Mouse (Mus musculus): ENCODE results near the gene Bend6.
"Not testable (repeated sequence)": the region's sequence is repeated elsewhere in the genome, so short reads cannot be mapped to it uniquely, and the experiment has no call there.

Bend6 gene

DNA sequence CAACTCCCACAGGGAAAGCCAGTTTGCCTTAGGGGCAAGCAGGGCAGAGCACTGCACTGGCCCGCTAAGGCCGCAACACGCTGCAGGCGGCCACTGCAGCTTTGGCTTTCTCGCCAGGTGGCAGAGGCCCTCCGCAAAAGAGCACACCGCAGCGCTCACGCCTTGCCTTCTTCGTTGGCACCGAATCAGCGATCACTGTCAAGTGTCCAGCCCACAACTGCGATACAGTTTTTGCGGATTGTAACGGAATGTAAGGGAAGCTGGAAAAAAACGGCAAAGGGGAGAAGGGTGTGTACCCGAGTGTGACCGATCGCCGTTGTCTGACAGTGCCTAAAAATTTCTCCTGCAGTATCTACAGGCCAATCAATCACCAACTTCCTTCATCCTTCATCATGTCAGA is 689 bp downstream of the Bend6 start:
- no peak for DNase-seq (ENCODE audit: low spot score)

DNA sequence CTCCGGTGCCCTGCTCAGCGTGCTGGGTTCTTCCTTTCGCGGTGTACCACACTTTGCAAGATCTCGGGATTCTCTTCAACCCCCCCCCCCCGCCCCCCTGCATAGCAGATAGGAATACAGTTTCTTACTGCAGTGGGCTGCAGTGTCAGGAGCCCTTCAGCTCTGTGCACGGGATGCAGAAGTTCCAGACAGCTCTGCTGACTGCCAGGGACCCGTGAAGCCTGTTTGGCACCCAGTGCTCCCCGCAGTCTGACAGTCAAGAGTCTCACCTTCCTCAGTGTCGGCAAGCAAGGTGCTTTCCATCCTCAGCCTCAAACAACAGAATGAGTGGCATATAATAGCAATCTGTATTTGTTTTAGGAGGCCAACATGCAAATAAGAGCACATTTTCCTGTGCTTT is 1.4 kb downstream of the Bend6 start:
- DNase-seq (ENCODE audit: low spot score): no peak

DNA sequence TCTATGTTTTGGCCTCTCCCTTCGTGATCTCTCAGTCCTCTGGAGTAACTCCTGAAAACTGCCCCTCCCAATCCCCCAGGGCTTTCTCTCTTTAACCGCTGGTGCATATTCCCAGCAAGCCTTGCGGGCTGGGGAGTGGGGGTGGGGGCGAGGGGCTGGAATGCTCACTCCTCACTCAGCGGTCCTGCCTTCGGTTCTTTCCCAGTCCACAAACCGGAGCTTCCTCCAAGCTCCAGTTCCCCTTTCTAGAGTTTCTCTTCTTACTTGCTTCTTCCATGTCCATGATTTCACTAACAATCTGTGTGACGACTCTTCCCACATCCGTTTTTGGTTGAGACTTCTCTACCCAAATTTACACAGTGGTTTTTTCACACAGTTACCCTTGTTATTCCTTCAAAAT is 4.0 kb downstream of the Bend6 start:
- no peak for DNase-seq (ENCODE audit: low spot score)

DNA sequence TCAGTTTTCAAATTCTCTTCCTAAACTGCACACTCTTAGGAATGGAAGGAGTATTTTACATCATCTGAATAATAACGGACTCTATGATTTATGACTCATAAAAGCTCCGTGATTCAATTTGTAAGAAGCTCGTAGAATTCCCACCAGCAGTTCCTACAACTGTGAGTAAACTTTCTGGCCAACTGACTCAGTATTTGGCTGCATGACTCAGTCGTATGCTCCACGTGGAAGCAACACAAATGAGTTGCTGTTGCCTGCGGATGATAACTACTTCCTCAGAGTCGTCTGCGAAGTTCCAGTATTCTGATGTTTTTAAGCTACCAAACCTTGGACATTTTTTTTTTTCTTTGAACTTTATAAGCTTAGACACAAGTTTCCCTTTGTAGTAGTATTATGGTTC is 7.4 kb downstream of the Bend6 start:
- peak; percentile 31 for DNase-seq (ENCODE audit: low spot score)

DNA sequence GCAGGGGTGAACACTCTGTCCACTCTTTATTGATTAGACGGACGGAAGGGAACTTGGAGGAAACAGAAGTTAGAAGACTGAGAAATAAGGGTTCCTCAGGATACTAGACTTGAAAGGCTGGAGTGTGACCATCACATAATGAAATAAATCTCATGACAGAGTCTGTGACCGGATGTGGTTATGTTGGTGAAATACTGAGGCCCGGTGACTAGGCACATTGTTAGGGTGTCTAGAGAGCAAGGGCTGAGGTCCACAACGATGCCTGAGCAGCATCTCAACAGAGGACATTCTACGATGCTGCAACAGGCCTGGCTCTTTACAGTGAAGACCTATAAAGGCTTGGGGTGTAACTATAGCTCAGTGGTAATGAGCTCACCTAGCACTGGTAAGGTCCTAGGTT is 9.2 kb downstream of the Bend6 start:
- no peak for DNase-seq (ENCODE audit: low spot score)

DNA sequence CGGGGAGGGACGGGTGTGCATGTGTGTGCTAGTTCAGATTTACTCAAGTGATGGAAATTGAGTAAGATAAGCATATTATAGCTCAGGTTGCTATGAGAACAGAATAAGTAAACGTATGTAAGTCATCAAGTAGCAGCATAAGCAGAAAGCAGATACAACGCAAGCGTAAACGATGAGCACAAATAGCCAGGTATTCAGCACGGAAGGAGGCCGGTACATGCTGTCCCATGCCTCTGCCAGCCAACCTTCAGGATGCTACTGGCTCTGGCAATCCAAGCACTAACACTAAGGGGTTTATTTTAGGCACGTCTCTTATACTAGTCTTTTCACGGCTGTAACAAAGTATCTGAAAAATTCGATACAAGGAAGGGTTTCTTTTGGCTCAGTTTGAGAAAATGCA is 10.2 kb downstream of the Bend6 start:
- DNase-seq (ENCODE audit: low spot score): no peak

DNA sequence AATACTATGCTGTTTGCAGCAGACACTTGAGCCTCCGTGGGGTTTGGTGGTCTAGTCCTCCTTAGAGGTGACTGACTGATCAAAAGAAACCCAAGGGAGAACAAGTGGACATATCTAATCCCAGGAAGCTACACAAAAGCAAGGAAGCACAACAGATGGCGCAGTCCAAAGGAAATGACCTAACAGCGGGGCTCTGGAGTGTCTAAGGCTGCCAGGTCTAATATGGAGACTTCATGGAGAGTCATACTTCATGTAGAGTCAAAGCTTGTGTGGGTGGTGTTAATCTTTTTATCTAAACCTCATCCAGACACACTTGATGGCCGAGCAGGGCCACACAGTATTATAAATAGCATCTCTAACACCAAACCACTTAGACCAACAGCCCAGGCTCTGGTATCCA is 10.9 kb downstream of the Bend6 start:
- DNase-seq (ENCODE audit: low spot score): no peak

DNA sequence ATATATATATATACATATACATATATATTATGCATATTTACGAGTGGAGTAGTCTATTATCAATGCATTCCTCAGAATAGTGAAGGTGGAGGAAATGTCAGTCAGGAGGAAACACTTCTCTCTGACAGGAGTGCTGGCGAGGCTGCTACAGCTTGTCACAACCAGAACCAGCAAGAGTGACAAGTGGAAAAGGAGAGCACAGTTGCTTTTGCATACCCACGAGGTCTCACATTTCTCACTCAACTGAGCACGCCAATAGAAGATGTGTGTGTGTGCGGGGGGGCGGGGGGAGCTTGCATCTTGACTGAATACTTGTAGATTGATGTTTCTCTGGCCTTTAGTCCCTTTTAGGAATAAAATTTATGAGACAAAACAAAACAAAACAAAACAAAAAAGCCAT is 11.5 kb downstream of the Bend6 start:
- no peak for DNase-seq (ENCODE audit: low spot score)

DNA sequence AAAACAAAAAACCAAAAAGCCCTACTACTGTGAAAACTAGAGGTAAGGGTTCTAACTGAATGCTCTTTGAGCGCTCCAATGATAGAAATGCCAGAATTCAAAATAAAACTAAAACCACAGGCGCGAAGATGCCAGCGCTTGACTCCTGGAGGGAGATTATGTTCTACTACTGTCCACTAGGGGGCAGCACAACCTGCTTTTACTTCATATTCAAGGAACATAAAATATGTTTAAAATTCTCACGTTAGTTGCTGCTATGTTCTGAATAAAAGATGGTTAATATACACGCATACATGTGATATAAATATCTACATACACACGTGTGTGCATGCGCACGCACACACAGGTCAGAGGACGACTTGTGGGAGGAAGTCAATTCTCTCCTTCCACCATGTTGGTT is 14.8 kb downstream of the Bend6 start:
- peak; percentile 64 for DNase-seq (ENCODE audit: low spot score)

DNA sequence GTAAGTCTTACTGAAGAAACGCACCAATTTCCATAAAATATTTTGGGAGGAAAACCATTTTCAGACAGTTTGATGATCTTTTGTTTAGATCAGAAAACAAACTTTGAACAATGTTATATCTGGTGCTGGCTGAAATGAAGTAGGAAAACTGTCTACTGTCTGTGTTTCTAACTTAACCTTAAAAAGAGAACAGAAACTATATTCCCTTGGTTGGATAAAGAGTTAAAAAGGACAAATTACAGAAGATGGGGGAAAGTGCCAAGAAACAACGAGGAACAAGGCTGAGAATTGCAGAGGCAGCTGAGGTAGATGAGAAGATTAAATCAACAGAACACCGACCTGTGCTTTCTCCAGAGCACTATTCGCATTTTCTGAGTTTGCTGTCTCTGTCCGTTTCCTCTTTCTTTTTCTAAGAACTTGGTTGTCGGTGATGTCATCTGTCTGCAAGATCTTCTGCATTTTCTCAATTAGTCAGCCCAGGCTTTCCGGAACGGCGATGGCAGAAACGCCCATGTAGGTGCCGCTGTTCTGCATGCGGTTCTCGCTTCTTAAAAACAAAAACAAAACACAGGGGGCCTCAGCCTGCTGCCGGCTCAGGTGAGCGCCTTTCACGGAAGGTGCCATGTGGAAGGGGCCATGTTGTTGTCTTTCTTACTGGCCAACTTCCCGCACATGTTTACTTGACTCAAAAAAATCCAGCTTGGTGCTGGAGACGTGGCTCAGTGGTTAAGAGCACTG is 24.3 kb downstream of the Bend6 start:
- DNase-seq (ENCODE audit: low spot score): peak; percentile 27

DNA sequence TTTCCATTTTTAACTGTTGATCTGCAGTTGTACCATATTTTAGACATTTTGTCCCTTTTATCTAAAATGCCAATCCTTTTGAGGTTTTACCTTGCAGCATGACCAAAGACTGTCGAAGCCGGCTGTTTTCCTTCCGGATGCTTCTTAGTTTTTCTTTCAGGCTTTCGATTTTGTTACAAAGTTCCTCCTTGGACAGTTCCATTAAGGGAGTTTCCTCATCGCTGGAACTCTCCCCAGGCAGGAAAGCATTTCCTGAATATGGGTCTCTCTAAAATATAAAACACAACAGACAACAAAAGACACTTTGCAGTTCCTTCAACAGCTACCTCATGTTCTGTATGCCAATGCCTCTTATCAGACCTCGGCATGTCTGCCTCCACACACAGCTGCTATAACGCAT is 29.4 kb downstream of the Bend6 start:
- DNase-seq (ENCODE audit: low spot score): no peak

DNA sequence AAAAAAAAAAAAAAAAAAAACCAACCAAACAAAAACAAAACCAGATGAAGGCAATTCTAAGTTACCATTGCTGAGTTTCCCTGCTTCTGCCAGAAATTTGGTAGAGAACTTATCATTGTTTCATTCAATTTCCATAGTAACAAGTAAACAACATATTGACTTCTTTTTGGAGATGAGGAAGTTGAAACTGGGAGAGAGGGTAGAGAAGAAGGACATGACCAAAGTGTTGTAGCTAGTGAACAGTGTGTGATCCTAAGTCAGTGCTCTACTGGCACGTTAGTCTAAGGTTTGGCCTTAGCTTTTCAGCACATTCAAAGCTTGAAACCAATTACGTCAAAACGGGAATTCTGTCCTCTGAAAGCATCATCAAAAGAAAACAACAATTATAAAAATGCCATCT is 31.2 kb downstream of the Bend6 start:
- no peak for DNase-seq (ENCODE audit: low spot score)

DNA sequence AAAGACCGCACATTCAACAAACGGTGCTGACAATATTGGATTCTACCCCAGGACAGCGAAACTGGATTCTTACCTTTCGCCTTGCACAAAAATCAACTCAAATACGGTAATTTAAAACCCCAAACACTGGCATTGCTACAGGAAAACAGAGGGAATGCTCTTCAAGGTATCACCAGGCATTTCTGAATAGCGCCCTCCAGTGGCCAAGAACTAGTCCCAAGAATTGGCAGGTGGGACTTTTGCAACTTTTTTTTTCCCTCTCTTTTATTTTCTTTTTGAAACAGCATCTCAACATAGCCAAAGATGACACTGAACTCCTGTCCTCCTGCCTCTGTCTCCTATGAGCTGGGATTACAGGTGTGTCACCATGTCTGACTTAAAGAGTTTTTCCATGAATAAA is 31.9 kb downstream of the Bend6 start:
- DNase-seq (ENCODE audit: low spot score): peak; percentile 12

DNA sequence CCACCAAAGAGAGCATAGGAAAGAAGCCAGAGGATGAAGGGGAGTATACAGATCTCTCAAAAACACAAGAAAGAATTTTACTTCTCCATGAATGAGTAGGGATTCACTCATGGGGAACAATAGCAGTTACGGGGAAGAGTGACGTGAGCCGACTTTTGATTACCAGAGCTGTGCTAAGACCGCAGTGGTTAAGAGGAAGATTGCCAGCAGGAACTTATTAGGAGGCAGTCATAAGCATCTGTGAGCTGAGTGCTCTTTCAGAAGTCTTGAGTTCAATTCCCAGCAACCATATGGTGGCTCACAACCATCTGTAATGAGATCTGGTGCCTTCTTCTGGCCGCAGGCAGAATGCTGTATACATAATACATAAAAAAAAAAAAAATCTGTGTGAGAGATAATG is 34.1 kb downstream of the Bend6 start:
- no peak for DNase-seq (ENCODE audit: low spot score)

DNA sequence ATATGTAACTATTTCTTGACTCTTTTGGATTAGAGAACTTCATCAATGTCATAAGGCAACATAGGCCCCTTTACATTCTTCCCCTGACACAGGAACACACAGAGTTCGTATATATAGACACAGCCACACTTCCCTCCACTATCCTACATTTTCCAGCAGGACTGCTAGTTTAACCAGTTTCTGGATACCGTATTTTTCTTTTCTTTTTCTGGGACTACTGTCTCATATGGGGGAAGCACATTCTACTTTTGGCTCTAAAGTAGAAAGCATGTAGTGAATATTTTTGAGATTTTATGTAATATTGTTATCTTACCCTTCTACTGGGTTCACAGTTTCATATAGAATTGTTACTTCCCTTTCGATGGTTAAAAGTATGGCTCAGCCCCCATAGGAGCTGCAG is 38.2 kb downstream of the Bend6 start:
- DNase-seq (ENCODE audit: low spot score): no peak

DNA sequence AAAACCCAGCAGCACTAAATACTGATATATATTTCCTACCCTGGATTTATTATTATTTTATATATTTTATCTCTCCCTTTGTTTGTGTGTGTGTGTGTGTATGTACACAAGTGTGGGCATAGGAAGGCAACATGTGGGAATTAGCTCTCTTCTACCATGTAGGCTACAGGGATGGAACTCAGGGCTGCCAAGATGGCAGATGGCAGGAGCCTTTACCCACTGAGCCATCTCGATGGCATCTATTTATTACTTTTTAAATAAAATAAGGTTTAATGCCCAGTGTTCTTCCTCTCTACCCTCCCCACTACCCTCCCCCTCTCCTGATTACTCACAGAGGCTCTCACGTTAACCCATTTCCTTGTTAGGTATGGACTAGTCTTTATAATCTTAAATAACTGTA is 38.6 kb downstream of the Bend6 start:
- DNase-seq (ENCODE audit: low spot score): no peak

DNA sequence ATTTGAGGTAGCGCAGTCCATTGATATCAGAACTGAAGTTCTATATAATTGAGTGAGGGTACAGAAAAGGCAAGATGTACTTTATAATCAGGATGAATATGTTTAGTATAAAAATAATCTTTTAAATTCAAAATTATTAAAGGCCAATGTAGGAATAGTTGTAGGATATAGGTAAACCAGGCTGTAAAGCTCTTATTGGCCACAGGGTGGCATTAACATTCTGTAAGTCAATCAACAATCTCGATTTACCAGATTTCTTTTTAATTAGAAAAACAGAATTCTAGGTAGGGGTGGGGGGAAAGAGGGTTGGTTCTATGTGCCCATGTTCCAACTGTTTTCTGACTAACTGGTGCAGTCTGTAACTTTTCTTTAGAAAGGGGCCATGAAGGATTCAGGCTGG is 60.8 kb downstream of the Bend6 start:
- no peak for DNase-seq (ENCODE audit: low spot score)

DNA sequence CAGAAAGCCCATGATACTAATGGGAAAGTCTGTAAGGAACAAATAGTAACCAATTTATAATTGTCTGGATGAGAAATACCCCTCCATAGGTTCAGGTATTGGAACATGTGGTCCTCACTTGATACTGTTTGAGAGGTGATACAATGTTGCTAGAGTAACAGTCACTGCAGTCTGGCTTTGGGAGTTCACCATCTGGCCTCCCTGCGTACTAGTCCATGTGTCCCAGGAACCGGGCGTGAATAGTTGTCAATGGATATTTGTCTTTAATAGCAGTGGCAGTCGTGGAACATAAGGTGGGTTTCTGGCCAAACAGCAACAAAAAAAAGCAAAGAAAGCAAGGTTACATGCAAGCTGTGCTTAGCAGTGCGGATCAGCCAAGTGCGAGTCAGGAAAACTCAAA is 63.8 kb downstream of the Bend6 start:
- no peak for DNase-seq (ENCODE audit: low spot score)

DNA sequence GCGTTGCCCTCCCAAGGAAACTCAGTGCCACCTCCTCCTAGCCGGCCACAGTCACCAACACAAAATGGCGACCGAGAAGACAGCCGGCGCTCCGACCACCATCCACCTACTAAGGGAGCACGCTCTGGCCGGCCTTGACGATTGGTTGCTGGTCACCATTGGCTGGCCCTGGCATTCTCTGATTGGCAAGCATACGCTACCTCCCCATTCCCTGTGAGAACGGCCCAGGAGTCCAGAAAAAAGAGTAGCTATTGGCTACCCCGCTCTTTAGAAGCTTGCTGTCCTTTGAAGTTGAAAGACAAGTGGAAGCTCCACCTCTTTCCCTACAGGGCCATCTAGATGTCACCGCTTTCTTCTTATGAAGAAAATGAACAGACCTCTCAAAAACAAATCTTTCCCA is 68.7 kb downstream of the Bend6 start:
- not testable (repeated sequence) for DNase-seq (ENCODE audit: low spot score)

DNA sequence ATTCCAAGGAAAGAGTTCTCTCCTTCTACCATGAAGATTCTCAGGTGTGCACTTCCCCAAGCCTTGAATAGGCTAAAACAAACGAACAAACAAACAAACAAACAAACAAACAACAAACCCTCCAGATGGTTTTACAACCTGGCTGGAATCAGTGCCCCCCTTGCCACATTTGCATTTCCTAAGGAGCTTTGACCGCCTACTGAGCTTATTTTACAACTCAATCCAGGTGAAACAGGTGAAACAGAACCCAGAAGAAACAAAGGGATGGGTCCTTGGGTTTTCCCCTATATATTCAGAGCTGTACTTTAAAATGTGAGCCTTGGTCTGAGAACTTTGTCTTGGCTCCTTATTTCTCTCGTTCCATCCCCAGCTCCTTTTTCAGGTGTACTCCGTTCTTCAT is 77.0 kb downstream of the Bend6 start:
- no peak for DNase-seq (ENCODE audit: low spot score)

DNA sequence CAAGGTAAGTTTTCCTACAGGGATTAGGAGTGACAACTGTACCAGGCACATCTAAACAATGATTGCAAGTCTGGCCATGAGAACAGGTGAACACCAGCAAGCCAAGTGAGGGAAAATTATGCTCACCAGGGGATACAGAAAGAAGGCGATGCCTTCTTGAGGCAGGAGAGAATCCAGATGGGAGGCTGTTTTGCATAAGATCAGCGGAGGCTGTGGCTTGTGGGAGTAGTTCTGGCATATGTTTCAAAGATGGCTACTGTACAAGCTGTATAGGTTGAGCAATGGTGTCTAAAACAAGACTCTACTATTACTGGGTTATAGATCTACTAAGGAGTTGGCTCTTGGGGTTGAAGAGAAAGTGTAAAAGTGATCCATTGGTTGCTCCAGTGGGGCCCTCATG is 89.7 kb downstream of the Bend6 start:
- no peak for DNase-seq (ENCODE audit: low spot score)

DNA sequence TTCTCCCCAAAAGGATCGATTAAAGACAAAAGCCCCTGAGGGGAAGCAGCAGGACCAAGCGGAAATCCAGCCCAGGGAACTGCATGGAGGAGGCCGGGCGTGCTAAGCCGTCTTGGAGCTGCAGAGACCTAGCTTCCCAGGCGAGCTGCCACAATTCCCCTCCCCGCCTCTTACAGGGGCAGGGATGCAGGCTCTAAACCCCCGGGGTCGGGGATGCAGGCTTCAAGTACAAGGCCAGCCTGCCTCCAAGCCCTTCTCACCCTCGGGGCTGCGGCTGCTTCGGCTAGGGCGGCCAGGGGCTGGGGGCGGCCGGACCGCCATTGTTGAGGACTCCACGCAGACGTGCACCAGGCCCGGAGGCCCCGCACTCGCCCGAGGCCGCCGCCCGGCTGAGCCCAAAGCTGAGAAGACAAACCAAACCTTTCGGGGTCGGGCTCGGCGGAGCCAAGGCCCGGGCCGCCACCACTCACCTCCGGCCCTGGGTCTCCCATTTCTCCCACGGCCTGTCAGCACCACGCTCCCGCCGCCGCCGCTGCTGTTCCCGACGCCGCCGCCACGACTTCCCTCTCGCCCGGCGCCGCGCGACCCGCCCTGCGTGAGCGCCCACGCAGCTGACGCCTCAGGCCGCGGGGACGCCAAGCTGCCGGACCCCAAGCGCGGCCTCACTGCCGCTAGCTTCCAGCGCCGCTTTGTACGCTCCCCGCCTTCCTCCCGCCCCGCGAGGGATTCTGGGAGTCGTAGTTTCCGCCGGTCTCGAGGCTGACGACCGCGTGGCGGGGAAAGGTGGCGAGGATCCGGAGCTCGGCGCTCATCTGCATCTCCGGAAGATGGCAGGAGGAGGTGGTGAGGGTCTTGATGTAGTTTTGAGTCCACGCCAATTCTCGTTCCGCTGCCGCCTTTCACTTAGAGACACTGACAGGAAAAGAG is 93.5 kb downstream of the Bend6 start, which contains the start of gene Zfp451:
Gene Zfp451 (minus strand): TSS at position 728 of the 927 bp plus-strand sequence.
- peak; percentile 93 for DNase-seq (ENCODE audit: low spot score)

DNA sequence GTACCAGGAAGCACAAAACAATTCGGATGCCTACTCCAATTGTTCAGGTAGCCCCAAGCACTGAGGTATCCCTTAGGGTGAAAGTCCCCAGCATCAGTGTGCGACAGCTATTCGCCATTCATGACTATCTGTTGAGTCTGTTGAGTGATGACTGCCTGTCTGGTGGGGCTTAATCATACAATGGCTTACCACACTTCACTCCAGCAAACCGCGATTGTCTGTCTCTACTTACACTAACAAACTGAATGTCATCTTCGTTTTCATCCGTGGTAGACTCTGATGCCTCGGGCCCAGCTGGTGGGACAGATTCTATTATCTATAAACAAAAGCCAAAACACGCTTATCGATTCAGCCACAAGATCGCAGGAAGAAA is 94.1 kb downstream of the Bend6 start:
- no peak for DNase-seq (ENCODE audit: low spot score)

DNA sequence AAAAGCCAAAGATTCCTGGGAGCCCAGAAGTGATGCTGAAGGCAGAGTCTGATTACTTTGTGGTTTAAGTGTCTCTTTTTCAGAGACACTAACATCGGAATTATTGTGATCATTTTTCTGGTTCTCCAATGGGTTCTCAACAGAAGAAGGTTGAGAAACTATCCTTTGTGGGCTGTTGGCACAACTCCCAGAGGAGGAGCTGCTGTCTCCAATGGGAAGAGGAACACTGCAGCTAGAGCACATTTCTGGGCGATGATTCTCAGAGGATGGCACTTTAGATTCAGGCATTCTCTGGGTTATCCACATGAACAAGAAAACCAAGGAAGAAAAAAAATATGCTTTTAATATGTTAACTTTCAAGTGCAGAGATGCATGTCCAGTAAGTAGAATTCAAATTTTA is 104.3 kb downstream of the Bend6 start:
- DNase-seq (ENCODE audit: low spot score): no peak
